Mouse (Mus musculus): Measurements from ENCODE around the gene Cramp1l. TPM values are rescaled to one million over a fixed set of nuclear protein-coding genes. Genes with fewer than 3 reads are reported as not detected.

The Cramp1l gene
- total RNA-seq (2023) = 10 to 100 TPM; 29.6 to 30.1 TPM

GRCm38 (mm10) chr17:25015655-25016291 is at the start of gene Cramp1l, which contains the start of gene Ift140:
Cramp1l (minus strand) TSS chr17:25015788.
Ift140 (plus strand) TSS chr17:25016085.

GRCm38 (mm10) chr17:24960135-24960851 is 55.3 kb downstream of the Cramp1l start, which contains the start of gene Jpt2:
Jpt2 (minus strand) TSS chr17:24960689.

GRCm38 (mm10) chr17:24936259-24937237 is 79.0 kb downstream of the Cramp1l start, which contains the start of gene Mapk8ip3:
Mapk8ip3 (minus strand) TSS chr17:24936977.

Other genes with a start within 250 kb of the Cramp1l start
- gene Meiob, start 211.5 kb downstream of the Cramp1l start, total RNA-seq (2023) = not detected
- 10 to 100 TPM; 49.6 to 49.7 TPM for gene Hagh, start 175.6 kb downstream of the Cramp1l start, total RNA-seq (2023)
- gene Fahd1, start 165.4 kb downstream of the Cramp1l start, total RNA-seq (2023) = 1 to 10 TPM; 5.1 to 6.5 TPM
- under 1 TPM; 0.15 to 0.42 TPM for gene Igfals, start 149.8 kb downstream of the Cramp1l start, total RNA-seq (2023)
- 10 to 100 TPM; 36.0 to 39.5 TPM for gene Nubp2, start 129.4 kb downstream of the Cramp1l start, total RNA-seq (2023)
- gene Spsb3, start 129.1 kb downstream of the Cramp1l start, total RNA-seq (2023) = 10 to 100 TPM; 20.6 to 24.6 TPM
- 10 to 100 TPM; 11.7 to 16.5 TPM for gene Eme2, start 120.7 kb downstream of the Cramp1l start, total RNA-seq (2023)
- 10 to 100 TPM; 14.6 to 18.9 TPM for gene Mrps34, start 120.7 kb downstream of the Cramp1l start, total RNA-seq (2023)
- gene Nme3, start 119.3 kb downstream of the Cramp1l start, total RNA-seq (2023) = 10 to 100 TPM; 15.6 to 23.0 TPM
- 10 to 100 TPM; 61.9 to 68.8 TPM for gene Mapk8ip3, start 78.8 kb downstream of the Cramp1l start, total RNA-seq (2023)
- gene Jpt2, start 55.1 kb downstream of the Cramp1l start, total RNA-seq (2023) = 10 to 100 TPM; 36.4 to 38.8 TPM
- gene Ift140, start 297 bp upstream of the Cramp1l start, total RNA-seq (2023) = 10 to 100 TPM; 13.2 to 21.9 TPM
- gene Tmem204, start 67.8 kb upstream of the Cramp1l start, total RNA-seq (2023) = not detected
- 10 to 100 TPM; 10.4 to 11.8 TPM for gene Telo2, start 100.2 kb upstream of the Cramp1l start, total RNA-seq (2023)
- not detected for gene Ptx4, start 105.0 kb upstream of the Cramp1l start, total RNA-seq (2023)
- 10 to 100 TPM; 27.5 to 31.4 TPM for gene Clcn7, start 117.6 kb upstream of the Cramp1l start, total RNA-seq (2023)
- under 1 TPM in 1 of 2 experiments, not detected in 1; 0.22 TPM for gene Ccdc154, start 146.7 kb upstream of the Cramp1l start, total RNA-seq (2023)
- not detected for gene Gm38655, start 159.7 kb upstream of the Cramp1l start, total RNA-seq (2023)
- 1 to 10 TPM; 5.6 to 6.3 TPM for gene BC003965, start 168.8 kb upstream of the Cramp1l start, total RNA-seq (2023)
- 10 to 100 TPM; 15.9 to 21.7 TPM for gene Unkl, start 172.6 kb upstream of the Cramp1l start, total RNA-seq (2023)
- gene Gnptg, start 224.3 kb upstream of the Cramp1l start, total RNA-seq (2023) = 10 to 100 TPM; 13.4 to 15.4 TPM
- 1 to 10 TPM; 7.6 to 7.7 TPM for gene Tsr3, start 224.4 kb upstream of the Cramp1l start, total RNA-seq (2023)
- gene Baiap3, start 240.6 kb upstream of the Cramp1l start, total RNA-seq (2023) = 1 to 10 TPM; 5.4 to 8.2 TPM